Mouse (Mus musculus) heart, adult 2 months (tissue): ENCODE data around the gene Pon2.

ENCODE experiments used
- CTCF ChIP-seq: fragments of 200-600 bp; IDR thresholded peaks from 2 replicates; pipeline ENCODE4 v1.8.1; 2022; ENCODE audit warnings: antibody characterized with exemption, mild to moderate bottlenecking, moderate library complexity
- POLR2A ChIP-seq: fragments of 200-500 bp; IDR thresholded peaks from 2 replicates; pipeline ENCODE4 v1.6.1; 2011; ENCODE audit warnings: mild to moderate bottlenecking, low read depth, low read length, control low read depth; ENCODE audit not compliant: insufficient read depth

GRCm38 (mm10) chr6:5264793-5265192 lies 33.5 kb downstream of the Pon2 start:
- TF ChIP-seq CTCF (no peak), POLR2A (no peak)
